Mouse (Mus musculus): ENCODE measurements around the gene Elf5. TPM values are rescaled to one million over a fixed set of nuclear protein-coding genes. Genes with fewer than 3 reads are reported as not detected.

Gene Elf5
- 1 to 10 TPM in 1 of 2 experiments, under 1 TPM in 1; 0.54 to 3.0 TPM for total RNA-seq (2021)
- long read RNA-seq, experiment 1, result 0 reads
- long read RNA-seq, experiment 2, result 0 reads

- DNase-seq (ENCODE audit: low spot score in 2 of 2), result no peak
Measured at GRCm38 (mm10) chr2:103411348-103411747, at the start of gene Elf5. Gene Elf5, plus strand, starts transcription at chr2:103411688.

- no peak for DNase-seq (ENCODE audit: low spot score in 2 of 2)
Measured at GRCm38 (mm10) chr2:103372541-103372940, 38.9 kb upstream of the Elf5 start.

DNA sequence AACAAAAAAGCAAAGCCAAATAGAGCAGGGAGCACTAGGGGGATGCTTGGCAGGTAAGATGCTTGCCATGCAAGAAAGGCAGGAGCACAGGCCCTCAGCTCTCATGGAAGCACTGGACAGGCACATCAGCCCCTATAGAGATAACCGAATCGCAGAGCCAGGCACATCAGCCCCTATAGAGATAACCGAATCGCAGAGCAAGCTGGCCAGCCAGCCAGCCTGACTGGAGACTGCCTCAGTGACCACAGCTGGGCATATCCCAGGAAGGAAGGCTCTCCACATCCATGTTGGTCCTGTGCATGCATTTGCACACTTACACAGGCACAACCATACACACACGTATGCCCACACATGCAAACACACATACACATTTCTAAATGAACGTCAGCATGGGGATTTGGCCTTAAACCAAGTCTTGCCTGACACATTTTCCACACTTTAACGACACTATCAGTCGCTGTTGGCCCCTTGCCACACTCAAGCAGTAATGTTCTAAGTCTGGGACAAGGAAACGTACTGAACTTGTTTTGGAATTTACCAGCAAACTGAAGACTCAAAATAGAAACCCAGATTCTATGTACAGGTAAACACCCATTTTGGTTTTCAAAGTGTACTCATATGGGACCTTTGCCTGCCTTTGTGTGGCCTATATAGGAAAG is 31.9 kb upstream of the Elf5 start:
- DNase-seq (ENCODE audit: low spot score in 2 of 2), result no peak

DNA sequence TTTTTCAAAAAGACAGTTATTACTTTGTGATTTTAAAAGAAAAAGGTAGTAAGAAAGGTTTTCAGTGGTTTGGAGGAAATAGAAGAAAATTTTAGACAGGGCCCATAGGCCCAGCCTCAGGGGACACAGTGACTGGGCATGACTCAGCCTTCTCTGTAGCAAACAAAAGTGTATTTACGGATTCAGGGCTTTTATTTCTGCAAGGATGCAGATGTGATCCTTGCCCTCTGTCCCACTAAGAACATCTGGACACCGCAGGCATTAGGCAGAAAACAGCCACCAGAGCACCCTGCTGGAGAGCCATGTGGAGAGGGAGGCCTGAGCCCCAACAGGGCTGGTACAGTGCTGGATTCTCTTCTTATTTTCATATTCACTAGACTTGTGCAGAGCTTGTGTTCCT is 29.3 kb upstream of the Elf5 start:
- DNase-seq (ENCODE audit: low spot score in 2 of 2), result no peak

GRCm38 (mm10) chr2:103387881-103388280 is 23.6 kb upstream of the Elf5 start:
- no peak for DNase-seq (ENCODE audit: low spot score in 2 of 2)

GRCm38 (mm10) chr2:103388311-103388710 is 23.2 kb upstream of the Elf5 start:
- DNase-seq (ENCODE audit: low spot score in 2 of 2), result no peak

DNA sequence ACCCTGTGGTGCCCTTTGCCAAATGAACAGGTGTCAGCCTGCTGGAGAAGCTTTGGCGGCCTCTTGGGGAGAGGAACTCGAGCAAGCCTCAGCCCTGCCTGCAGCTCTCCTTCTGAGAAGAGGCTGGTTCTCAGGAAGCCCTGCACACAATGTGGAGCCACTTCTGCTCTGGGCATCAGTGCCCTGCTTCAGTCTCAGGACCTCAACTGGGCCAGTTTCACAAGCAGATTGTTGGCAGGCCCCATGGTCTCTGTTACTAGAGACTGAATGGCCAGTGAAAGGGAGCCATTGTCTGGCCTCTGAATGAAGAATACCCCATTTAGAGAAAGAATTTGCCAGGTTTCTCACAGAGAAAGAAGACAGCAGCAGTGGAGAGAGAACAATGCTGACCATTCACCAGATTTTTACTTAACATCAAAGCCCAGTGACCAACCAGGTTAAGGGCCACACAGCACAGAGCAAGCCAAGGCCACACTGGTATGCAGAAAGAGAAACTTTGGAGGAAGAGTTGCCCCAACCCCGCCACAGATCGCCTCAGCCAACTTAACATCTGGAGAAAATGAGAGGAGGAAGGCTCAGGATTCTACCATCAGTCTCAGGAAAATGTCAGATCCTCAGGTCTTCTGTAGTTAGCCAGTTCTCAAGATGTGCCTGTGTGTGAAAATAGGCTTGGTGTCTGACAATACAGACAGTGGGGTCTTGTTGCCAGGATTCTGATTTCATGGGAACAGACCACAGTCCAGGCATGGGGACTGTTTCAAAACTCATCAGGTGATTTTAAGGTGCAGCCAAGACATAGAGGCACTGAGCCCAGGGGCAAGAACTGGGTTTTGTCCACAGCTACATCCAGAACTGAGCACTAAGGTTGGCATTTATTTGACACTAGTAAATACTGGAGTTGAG is 21.2 kb upstream of the Elf5 start:
- no peak for DNase-seq (ENCODE audit: low spot score in 2 of 2)

DNA sequence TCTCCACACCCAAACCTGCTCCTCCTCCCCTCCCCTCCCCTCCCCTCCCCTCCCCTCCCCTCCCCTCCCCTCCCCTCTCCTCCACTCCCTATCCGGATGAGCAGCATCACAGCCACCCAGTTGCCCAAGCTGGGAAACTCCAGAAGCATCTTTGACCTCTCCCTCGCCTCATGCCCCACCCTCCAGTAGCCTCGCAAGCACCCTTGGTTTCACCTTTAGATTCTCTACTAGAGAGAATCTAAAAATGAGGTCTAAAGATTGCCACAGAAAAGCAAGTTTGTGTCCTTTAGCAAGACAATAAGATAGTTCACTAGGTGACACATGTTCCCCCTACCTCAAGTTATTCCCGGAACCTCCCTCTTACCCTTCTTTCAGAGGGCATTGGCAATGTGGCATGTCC is 19.9 kb upstream of the Elf5 start:
- DNase-seq (ENCODE audit: low spot score in 2 of 2), result no peak

DNA sequence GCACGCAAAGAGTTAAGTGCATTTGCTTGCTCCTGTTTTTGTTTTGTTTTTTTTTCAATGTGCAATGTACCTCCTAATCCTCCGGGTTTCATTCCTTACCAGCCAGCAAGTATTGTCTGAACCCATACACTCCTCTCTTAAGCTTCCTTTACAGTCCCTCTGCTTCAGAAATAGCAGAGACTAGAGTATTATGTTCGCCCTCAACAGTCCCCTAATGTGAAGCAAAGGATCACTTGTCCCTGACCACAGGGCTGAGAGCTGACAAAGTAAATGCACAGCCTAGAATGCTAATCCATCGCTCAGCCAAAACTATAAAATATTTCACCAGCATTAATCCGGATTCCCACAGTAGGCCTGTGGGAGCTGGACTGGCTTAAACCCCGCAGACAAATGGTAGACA is 13.4 kb upstream of the Elf5 start:
- no peak for DNase-seq (ENCODE audit: low spot score in 2 of 2)

DNA sequence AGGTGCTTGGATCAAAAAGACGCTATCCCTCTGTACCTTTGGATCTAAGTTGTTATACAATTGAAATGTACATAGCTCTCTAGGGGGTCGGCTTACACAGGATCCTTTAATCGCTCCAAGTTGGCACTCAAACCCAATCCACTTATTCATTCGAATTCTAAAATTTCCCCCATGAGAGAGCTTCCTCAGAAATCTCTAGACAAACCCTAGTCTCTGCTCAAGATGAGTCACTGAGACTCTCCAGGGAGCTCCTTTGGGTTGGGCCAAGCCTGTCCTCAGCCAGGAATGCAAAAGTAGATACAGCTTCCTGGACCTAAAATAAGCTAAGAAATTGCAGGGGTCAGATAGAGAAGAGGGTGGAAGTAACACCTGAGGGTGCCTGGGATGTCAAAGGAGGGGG is 10.8 kb upstream of the Elf5 start:
- no peak for DNase-seq (ENCODE audit: low spot score in 2 of 2)

DNA sequence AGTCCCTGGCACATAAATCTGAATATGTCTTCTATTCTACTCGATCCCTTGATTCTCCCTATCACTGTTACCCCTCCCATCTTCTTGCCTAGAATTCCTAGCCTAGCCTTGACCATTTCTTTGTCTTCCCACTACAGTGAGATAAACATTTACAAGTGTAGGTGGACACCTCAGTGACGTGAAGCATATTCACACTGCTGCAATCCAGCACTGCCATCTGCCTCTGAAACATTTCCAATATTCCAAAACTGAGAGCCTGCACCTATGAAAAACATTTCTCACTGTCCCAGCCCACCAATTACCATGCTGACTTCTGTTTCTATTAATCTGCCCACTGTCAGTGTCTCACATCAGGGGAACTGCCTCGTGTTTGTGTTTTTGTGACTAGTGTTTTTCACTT is 5.2 kb upstream of the Elf5 start:
- DNase-seq (ENCODE audit: low spot score in 2 of 2), result no peak

- no peak for DNase-seq (ENCODE audit: low spot score in 2 of 2)
Measured at GRCm38 (mm10) chr2:103411816-103412215, 328 bp downstream of the Elf5 start.

DNA sequence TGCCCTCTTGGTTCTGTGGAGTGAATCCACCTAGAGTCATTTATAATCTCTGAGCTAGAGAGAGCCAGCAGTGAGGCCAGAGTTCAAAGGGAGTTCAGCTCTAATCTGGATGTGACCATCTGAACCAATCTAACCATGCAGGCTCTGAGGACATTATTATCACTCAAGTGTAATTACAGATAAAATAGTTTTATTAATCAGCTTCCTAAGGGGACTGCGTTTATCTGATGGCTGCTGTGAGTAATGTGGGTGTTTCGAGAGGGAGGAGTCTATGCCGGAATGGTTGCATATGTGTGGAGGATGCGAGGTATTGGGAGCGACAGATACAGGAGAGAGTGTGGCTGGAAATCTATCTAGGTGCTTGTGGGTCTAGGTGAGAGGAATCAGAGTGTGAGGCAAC is 1.9 kb downstream of the Elf5 start:
- no peak for DNase-seq (ENCODE audit: low spot score in 2 of 2)

DNA sequence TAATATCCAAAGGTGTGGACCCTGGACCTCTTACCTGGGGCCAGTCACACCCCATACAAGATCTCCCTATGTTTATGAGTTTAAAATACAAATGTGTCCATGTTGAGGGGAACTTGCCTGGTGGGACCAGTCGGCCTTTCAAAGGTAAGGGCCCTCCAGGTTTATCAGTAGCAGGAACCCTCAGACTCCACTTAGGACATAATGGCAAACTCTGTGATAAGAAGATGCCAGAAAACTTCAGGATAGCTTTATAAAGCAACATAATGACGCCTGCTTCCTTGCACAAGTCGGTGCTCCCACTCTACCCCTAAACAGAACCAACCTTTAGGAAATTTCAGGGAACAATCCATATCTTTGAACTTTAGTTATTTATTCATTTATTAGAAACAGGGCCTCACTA is 4.3 kb downstream of the Elf5 start:
- DNase-seq (ENCODE audit: low spot score in 2 of 2), result no peak

DNA sequence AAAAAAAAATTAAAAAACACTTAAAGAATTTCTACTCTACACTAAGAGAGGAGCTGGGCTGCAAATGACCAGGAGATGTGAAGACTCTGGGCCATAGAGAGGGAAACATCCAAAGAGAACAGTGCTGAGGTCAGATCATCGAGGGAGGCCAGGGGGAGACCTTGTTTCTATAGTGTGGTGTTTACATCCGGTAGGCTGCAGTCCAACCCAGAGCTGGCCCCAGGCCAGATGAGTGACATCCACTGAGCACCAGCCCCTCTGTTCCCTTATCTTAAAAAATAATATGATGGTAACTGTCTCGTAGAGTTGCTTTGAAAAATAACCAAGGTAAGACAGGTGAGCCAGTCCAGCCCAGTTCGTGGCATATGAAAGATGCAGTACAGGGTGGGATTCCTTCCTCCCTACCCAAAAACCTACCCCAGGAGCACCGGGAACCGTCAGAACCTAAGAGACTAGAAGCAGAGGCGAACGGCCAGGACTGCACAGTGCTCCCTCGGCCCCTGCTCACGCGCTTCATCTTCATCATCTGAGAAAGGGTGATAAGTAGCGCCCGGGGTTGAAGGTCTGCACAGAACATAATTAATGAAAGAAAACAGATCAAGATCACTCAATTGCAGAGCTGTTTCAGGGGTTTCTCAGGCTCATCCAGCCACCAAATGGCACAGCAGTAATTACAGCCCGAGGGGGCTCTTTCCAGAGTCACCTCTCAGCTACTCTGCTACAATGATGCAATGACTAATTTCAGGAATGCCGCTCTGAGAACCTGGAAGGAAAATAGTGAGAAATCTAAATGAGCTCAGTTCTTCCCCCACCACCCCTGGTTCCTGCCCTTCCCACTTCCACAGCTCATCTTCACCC is 9.4 kb downstream of the Elf5 start:
- DNase-seq (ENCODE audit: low spot score in 2 of 2), result no peak

DNA sequence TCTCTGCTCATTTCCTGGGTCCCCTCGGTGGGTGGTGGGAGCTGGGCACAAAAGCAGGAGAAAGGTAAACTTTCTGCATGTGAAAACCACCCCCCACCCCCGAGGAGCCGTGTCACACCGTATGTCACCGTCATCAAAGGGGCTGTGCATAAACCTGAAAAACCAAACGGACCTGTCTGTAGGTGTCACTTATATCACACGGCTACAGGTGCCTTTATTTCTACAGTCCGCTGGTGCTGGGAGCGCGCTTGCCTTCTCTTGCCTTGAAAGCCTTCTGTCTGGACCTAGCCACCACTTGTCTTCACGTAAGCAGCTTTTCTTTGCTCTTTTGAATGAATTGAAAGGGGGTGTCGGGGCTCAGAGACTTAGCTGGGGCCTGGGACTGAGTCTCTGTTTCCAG is 12.4 kb downstream of the Elf5 start:
- DNase-seq (ENCODE audit: low spot score in 2 of 2), result no peak

DNA sequence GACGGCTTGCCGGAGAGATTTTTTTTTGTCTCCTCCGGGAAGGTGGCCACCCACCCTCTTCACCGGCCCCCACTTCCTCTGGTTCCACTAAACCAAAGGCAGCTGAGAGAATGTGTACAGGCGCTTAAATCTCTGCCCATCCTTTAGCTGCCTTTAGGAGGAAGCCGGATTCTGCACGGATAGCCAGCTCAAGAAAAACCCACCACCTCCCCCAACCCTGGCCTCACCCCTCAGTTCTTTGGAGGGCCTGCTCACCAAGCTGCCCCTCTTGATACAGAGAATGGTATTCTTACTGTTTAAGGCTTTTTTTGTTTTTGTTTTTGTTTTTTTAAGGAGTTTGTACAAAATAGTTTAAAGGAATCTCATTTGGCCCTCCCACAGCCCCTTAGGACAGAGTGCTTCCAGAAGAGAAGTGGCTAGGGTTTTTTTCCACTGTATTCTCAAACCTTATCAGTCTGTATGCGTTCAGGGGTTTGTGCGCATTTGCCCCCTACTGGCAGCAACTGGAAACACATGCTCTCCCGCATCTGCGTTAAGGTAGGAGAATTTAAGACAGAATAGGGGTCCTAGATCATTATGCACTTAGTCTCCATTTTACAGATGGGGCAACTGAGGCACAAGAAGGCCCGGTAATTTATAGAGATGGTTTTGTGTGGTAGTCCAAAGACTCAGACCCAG is 13.0 kb downstream of the Elf5 start:
- no peak for DNase-seq (ENCODE audit: low spot score in 2 of 2)

- DNase-seq (ENCODE audit: low spot score in 2 of 2), result no peak
Measured at GRCm38 (mm10) chr2:103425456-103426063, 14.1 kb downstream of the Elf5 start.

GRCm38 (mm10) chr2:103428356-103428755 is 16.9 kb downstream of the Elf5 start:
- DNase-seq (ENCODE audit: low spot score in 2 of 2), result no peak

DNA sequence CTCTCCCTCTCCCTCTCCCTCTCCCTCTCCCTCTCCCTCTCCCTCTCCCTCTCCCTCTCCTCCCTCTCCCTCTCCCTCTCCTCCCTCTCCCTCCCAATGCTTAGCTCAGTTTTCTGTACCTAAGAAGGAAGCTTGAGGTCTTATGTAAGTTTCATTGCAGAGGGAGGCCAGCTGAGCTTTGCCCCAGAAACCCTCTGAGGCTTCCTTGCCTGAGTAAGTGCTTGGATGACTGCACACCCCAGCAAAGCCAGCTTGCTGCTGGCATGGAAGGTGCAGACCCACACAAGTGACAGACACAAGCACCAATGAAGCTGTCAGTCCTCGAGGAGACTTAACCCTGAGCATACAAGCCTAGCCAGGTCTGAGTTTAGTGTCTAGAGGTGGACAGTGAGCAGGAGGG is 19.2 kb downstream of the Elf5 start:
- DNase-seq (ENCODE audit: low spot score in 2 of 2), result no peak
